Mouse (Mus musculus) neural tube, embryonic 14.5 days (tissue): ENCODE measurements around the gene Fndc3b. TPM values are rescaled to one million over a fixed set of nuclear protein-coding genes. Genes with fewer than 3 reads are reported as not detected.

Experiments used
- ATAC-seq: fragments of 200-750 bp; cut with Nextera tagmentation; 2 replicates; pipeline ENCODE4 v1.8.0; 2017; ENCODE audit warnings: low read depth, mild to moderate bottlenecking, moderate TSS enrichment, moderate library complexity
- H3K27ac ChIP-seq: fragments of 300-500 bp; sonication (generic); 2 replicates; pipeline ENCODE4 v1.5.1; 2014; ENCODE audit warnings: low read depth, mild to moderate bottlenecking, control low read depth, low read length, moderate library complexity, mixed read lengths
- H3K27me3 ChIP-seq: fragments of 300-500 bp; sonication (generic); 2 replicates; pipeline ENCODE4 v1.6.1; 2014; ENCODE audit warnings: low read length; ENCODE audit not compliant: control insufficient read depth, insufficient read depth
- H3K36me3 ChIP-seq: fragments of 300-500 bp; sonication (generic); 2 replicates; pipeline ENCODE4 v1.6.1; 2014; ENCODE audit warnings: low read length, mixed read lengths; ENCODE audit not compliant: control insufficient read depth, insufficient read depth
- H3K4me1 ChIP-seq: fragments of 300-500 bp; sonication (generic); 2 replicates; pipeline ENCODE4 v1.6.1; 2014; ENCODE audit warnings: low read length; ENCODE audit not compliant: control insufficient read depth, insufficient read depth
- H3K4me2 ChIP-seq: fragments of 300-500 bp; sonication (generic); 2 replicates; pipeline ENCODE4 v1.6.1; 2014; ENCODE audit warnings: mild to moderate bottlenecking, low read depth, low read length, control low read depth
- H3K4me3 ChIP-seq: fragments of 300-500 bp; sonication (generic); 2 replicates; pipeline ENCODE4 v1.5.1; 2014; ENCODE audit warnings: low read depth, low read length, control low read depth, mixed read lengths
- H3K9ac ChIP-seq: fragments of 300-500 bp; sonication (generic); replicated peaks from 2 replicates; pipeline ENCODE4 v1.6.1; 2014; ENCODE audit warnings: low read depth, mild to moderate bottlenecking, control low read depth, low read length, mixed read lengths
- H3K9me3 ChIP-seq: fragments of 300-500 bp; sonication (generic); 2 replicates; pipeline ENCODE4 v1.6.1; 2016; ENCODE audit warnings: low read length; ENCODE audit not compliant: control insufficient read depth
- WGBS: fragments of 180-500 bp; shearing (Covaris S2); extraction: QIAGEN DNeasy Blood & Tissue Kit; methylation state at CpG from one replicate; pipeline ENCODE4 v1.1.7; 2014; 5-methylcytosine and 5-hydroxymethylcytosine counted together
- polyA plus RNA-seq: library from polyadenylated mRNA; unstranded; fragments of >200 nt; fragmentation: Nextera tagmentation; extraction: Ambion mirVana; gene quantifications from 2 replicates; pipeline ENCODE4 v1.2.1, GENCODE M21; 2014

The Fndc3b gene
- polyA plus RNA-seq, 1 experiment from 2014 or later, result 8.8 TPM

- no peak overlapping the region for H3K4me3 ChIP-seq
- no peaks in the 10 kb centered on the region for H3K4me1 ChIP-seq
- WGBS, result 57% methylated on average over 7 of the region's 7 CpGs
- no peaks in the 10 kb centered on the region for H3K36me3 ChIP-seq
- H3K27ac ChIP-seq, result no peak overlapping the region
- H3K4me2 ChIP-seq, result no peak overlapping the region
- H3K27me3 ChIP-seq, result no peaks in the 10 kb centered on the region
- no peak for ATAC-seq
- H3K9ac ChIP-seq, result no peak overlapping the region
- no peaks in the 10 kb centered on the region; the same call in 1 of the 2 replicates for H3K9me3 ChIP-seq
These were observed 29.0 kb upstream of the Fndc3b start for GRCm38 (mm10) chr3:27740136-27740535.

- Histone ChIP-seq H3K4me3 (no peak overlapping the region), H3K9ac (no peak overlapping the region), H3K9me3 (no peaks in the 10 kb centered on the region; the same call in 1 of the 2 replicates), H3K36me3 (no peaks in the 10 kb centered on the region), H3K27me3 (no peaks in the 10 kb centered on the region), H3K27ac (no peak overlapping the region), H3K4me1 (no peaks in the 10 kb centered on the region), H3K4me2 (no peak overlapping the region)
- WGBS, result 16% methylated on average over 9 of the region's 9 CpGs
- peak; percentile 49; the same call in 1 of the 2 replicates for ATAC-seq
These were observed 25.1 kb upstream of the Fndc3b start for GRCm38 (mm10) chr3:27736180-27736579.

GRCm38 (mm10) chr3:27735113-27735512, 24.0 kb upstream of the Fndc3b start:
- WGBS, result 73% methylated on average over 5 of the region's 5 CpGs
- Histone ChIP-seq H3K4me1 (no peaks in the 10 kb centered on the region), H3K9me3 (no peaks in the 10 kb centered on the region; the same call in 1 of the 2 replicates), H3K4me3 (no peak overlapping the region), H3K4me2 (no peak overlapping the region), H3K27ac (no peak overlapping the region), H3K9ac (no peak overlapping the region), H3K36me3 (no peaks in the 10 kb centered on the region), H3K27me3 (no peaks in the 10 kb centered on the region)
- no peak for ATAC-seq

DNA sequence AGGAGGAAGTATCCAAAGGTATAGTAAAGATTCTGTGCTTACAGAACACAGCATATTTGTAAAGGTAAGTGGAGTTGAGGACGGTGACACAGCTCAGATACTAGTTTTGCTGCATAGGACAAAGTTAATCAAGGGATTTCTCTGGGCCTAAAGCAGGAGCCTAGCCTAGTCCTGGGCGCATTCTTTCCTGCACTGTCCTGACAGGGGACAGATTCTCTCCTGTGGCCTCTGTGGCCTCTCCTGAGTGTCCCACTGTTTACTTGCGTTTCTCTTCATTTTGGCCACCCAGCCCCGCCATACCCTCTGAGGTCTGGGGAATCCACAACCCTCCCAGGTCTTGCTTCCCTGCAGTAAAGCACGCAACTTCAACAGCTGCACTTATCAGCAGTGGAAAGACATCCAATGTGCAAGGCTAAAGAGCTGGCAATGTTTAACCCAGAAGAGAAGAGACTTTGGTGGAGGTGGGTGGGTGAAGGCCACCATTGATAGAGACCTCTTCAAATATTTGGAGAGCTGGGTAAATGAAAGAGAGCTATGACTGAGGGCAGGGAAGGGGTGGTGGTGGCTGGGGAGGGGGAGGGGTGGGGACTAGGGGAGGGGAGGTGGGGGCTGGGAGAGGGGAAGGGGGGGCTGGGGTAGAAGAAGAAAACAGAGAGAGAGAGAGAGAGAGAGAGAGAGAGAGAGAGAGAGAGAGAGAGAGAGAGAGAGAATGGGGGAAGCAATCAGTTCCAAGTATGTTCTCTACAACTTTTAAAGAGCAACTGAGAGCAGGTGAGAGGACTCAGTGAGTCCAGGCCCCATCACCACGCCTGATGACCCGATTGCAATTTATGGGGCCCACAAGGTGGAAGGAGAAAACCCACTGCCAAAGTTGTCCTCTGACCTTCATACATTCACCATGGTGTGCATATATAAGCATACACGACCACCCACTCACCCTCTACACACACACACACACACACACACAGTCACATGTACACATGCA, 18.0 kb upstream of the Fndc3b start:
- no peak overlapping the region for H3K9ac ChIP-seq
- H3K4me1 ChIP-seq, result no peaks in the 10 kb centered on the region
- H3K4me3 ChIP-seq, result no peak overlapping the region
- no peaks in the 10 kb centered on the region for H3K27me3 ChIP-seq
- no peak overlapping the region for H3K27ac ChIP-seq
- no peak overlapping the region for H3K4me2 ChIP-seq
- no peak for ATAC-seq
- 80% methylated on average over 8 of the region's 8 CpGs for WGBS
- H3K36me3 ChIP-seq, result no peaks in the 10 kb centered on the region
- H3K9me3 ChIP-seq, result no peaks in the 10 kb centered on the region

GRCm38 (mm10) chr3:27728176-27728575, 17.1 kb upstream of the Fndc3b start:
- 22% methylated on average over 7 of the region's 7 CpGs for WGBS
- ATAC-seq, result no peak
- H3K27me3 ChIP-seq, result no peaks in the 10 kb centered on the region

DNA sequence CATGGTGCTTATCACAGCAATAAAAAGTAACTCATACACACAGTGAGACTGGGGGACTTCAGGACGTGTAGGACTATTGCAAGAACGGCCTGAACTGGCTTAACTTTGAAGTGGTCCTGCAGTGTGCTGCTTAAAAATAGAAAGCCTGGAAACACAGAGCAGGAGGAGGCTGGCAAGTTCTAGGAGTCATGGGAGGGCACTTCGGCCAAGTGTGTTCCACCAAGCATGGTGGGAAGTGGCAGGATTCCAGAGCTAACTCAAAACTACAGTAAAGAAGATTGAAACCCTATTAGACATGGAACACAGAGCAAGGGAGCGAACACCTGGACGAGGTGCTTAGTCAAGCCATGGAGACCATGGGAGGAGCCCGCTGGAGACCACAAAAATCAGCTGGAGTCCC, 14.6 kb upstream of the Fndc3b start:
- no peak overlapping the region for H3K4me3 ChIP-seq
- no peak overlapping the region for H3K9ac ChIP-seq
- H3K9me3 ChIP-seq, result no peaks in the 10 kb centered on the region
- no peaks in the 10 kb centered on the region for H3K27me3 ChIP-seq
- 88% methylated on average over 6 of the region's 6 CpGs for WGBS
- no peak for ATAC-seq
- no peaks in the 10 kb centered on the region for H3K36me3 ChIP-seq
- H3K27ac ChIP-seq, result no peak overlapping the region
- H3K4me2 ChIP-seq, result no peak overlapping the region
- no peaks in the 10 kb centered on the region for H3K4me1 ChIP-seq

More at GRCm38 (mm10) chr3:27728176-27728575, 17.1 kb upstream of the Fndc3b start:
- no peak overlapping the region for H3K4me2 ChIP-seq
- no peak overlapping the region for H3K9ac ChIP-seq
- H3K36me3 ChIP-seq, result no peaks in the 10 kb centered on the region
- no peaks in the 10 kb centered on the region for H3K9me3 ChIP-seq
- no peak overlapping the region for H3K27ac ChIP-seq
- no peak overlapping the region for H3K4me3 ChIP-seq
- no peaks in the 10 kb centered on the region for H3K4me1 ChIP-seq

- H3K36me3 ChIP-seq, result no peaks in the 10 kb centered on the region
- H3K27me3 ChIP-seq, result no peaks in the 10 kb centered on the region
- peak; percentile 77; the same call in 1 of the 2 replicates for ATAC-seq
- H3K4me1 ChIP-seq, result no peaks in the 10 kb centered on the region
- no peak overlapping the region for H3K4me2 ChIP-seq
- no peaks in the 10 kb centered on the region for H3K9me3 ChIP-seq
- no peak overlapping the region for H3K27ac ChIP-seq
- no peak overlapping the region for H3K4me3 ChIP-seq
- no peak overlapping the region for H3K9ac ChIP-seq
- 8% methylated on average over 8 of the region's 8 CpGs for WGBS
These were observed 13.1 kb upstream of the Fndc3b start for GRCm38 (mm10) chr3:27724208-27724607.

GRCm38 (mm10) chr3:27718829-27719365, 7.8 kb upstream of the Fndc3b start:
- ATAC-seq, result no peak
- H3K36me3 ChIP-seq, result no peaks in the 10 kb centered on the region
- no peaks in the 10 kb centered on the region for H3K4me1 ChIP-seq
- no peaks in the 10 kb centered on the region for H3K9me3 ChIP-seq
- H3K27ac ChIP-seq, result no peak overlapping the region
- H3K27me3 ChIP-seq, result no peaks in the 10 kb centered on the region
- no peak overlapping the region for H3K4me3 ChIP-seq
- WGBS, result 94% methylated on average over 5 of the region's 5 CpGs
- H3K4me2 ChIP-seq, result no peak overlapping the region
- no peak overlapping the region for H3K9ac ChIP-seq

DNA sequence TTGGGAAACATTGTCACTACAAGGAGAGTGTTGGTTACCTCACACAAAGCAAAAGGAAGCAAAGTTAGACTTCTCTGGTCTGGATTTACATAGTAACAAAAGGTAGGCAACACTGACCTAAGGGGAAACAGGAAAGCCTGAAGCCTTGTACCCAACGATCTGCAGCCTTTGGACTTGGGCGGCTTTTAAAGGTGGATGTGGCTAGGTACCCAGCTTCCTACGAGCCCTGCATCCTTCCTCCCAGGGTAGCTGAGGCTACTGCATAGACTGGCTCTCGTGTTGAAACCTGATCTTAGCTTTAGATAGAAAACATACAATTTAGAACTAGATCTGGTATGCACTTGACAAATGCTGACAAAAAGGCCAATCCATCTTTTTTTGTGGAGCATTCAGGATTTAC, 2.9 kb upstream of the Fndc3b start:
- 67% methylated on average over 4 of the region's 4 CpGs for WGBS
- no peaks in the 10 kb centered on the region for H3K36me3 ChIP-seq

More for the DNA sequence above, 2.9 kb upstream of the Fndc3b start:
- Histone ChIP-seq H3K4me2 (no peak overlapping the region), H3K9ac (no peak overlapping the region), H3K9me3 (no peaks in the 10 kb centered on the region), H3K27me3 (no peaks in the 10 kb centered on the region), H3K4me3 (no peak overlapping the region), H3K27ac (no peak overlapping the region), H3K4me1 (peaks cover 7% of the 10 kb centered on the region; the same call in 1 of the 2 replicates)
- no peak for ATAC-seq
